Mouse (Mus musculus) brain, embryonic 14.5 days (tissue): ENCODE results near the gene Zcchc24.

Source experiments
- CTCF ChIP-seq: fragments of 200-500 bp; IDR thresholded peaks from 2 replicates; pipeline ENCODE4 v1.5.1; 2012; ENCODE audit warnings: inconsistent platforms, mild to moderate bottlenecking, moderate library complexity, borderline replicate concordance; ENCODE audit not compliant: insufficient read depth, insufficient read length; ENCODE audit errors: extremely low read depth
- POLR2A ChIP-seq: fragments of 200-500 bp; IDR thresholded peaks from 2 replicates; pipeline ENCODE4 v1.6.1; 2012; ENCODE audit warnings: mild to moderate bottlenecking, inconsistent platforms, borderline replicate concordance; ENCODE audit not compliant: poor library complexity, insufficient read depth, insufficient read length, severe bottlenecking; ENCODE audit errors: extremely low read depth

DNA sequence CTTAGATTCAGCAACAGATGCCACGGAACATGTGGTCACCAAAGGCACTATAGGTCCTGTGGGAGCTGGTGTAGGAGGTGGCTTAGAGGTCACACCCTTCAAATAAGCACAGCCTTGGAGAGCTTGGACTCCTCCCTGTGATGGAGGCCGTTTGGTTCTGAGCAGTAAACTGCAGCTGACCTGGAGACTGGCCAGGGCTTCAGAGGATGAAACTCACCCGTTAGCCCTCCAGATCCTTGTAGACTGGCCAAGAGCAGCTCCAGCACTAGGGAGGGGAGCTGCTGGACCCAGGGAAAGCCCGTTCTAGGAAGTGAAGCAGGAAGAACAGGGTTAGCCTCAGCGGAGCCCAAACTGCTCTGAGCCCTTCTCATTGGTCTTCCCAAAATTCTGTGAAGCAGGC, 18.1 kb upstream of the Zcchc24 start:
- TF ChIP-seq CTCF: no peak
- TF ChIP-seq POLR2A: no peak
